Mouse (Mus musculus) hindbrain, embryonic 15.5 days (tissue): ENCODE data around the gene Rcl1. TPM values are rescaled to one million over a fixed set of nuclear protein-coding genes. Genes with fewer than 3 reads are reported as not detected.

Experiments used
- ATAC-seq: fragments of 200-750 bp; cut with Nextera tagmentation; 2 replicates; pipeline ENCODE4 v1.8.0; 2017; ENCODE audit warnings: low read depth, moderate number of reproducible peaks, moderate TSS enrichment; ENCODE audit not compliant: low FRiP score
- H3K27ac ChIP-seq: fragments of 300-500 bp; sonication (generic); replicated peaks from 2 replicates; pipeline ENCODE4 v1.5.1; 2015; ENCODE audit warnings: mild to moderate bottlenecking, inconsistent platforms
- H3K27me3 ChIP-seq: fragments of 300-500 bp; sonication (generic); 2 replicates; pipeline ENCODE4 v1.6.1; 2015; ENCODE audit warnings: control low read depth, inconsistent platforms
- H3K36me3 ChIP-seq: fragments of 300-500 bp; sonication (generic); 2 replicates; pipeline ENCODE4 v1.6.1; 2015; ENCODE audit warnings: control low read depth, inconsistent platforms
- H3K4me1 ChIP-seq: fragments of 300-500 bp; sonication (generic); replicated peaks from 2 replicates; pipeline ENCODE4 v1.6.1; 2015; ENCODE audit warnings: control low read depth, inconsistent platforms
- H3K4me2 ChIP-seq: fragments of 300-500 bp; sonication (generic); 2 replicates; pipeline ENCODE4 v1.6.1; 2015; ENCODE audit warnings: moderate library complexity, mild to moderate bottlenecking, inconsistent platforms
- H3K4me3 ChIP-seq: fragments of 300-500 bp; sonication (generic); 2 replicates; pipeline ENCODE4 v1.5.1; 2015; ENCODE audit warnings: mild to moderate bottlenecking, inconsistent platforms
- H3K9ac ChIP-seq: fragments of 300-500 bp; sonication (generic); 2 replicates; pipeline ENCODE4 v1.6.1; 2015; ENCODE audit warnings: inconsistent platforms
- H3K9me3 ChIP-seq: fragments of 300-500 bp; sonication (generic); 2 replicates; pipeline ENCODE4 v1.6.1; 2016; ENCODE audit warnings: control low read depth, inconsistent platforms
- WGBS: fragments of 180-500 bp; shearing (Covaris S2); methylation state at CpG from one replicate; pipeline ENCODE4 v1.1.7; 2015; 5-methylcytosine and 5-hydroxymethylcytosine counted together
- polyA plus RNA-seq: library from polyadenylated mRNA; unstranded; fragments of >200 nt; fragmentation: Nextera tagmentation; extraction: Ambion mirVana; gene quantifications from 2 replicates; pipeline ENCODE4 v1.2.1, GENCODE M21; 2015

The Rcl1 gene
- 33.8 and 37.9 TPM in 2 replicates for polyA plus RNA-seq

- Histone ChIP-seq H3K9me3 (no peaks in the 10 kb centered on the region), H3K4me2 (peak within 1 kb of the TSS; percentile 79), H3K4me3 (peak within 1 kb of the TSS; percentile 78), H3K4me1 (peaks cover 12% of the 10 kb centered on the region), H3K9ac (peak within 1 kb of the TSS; percentile 51), H3K27me3 (no peaks in the 10 kb centered on the region), H3K36me3 (no peaks in the 10 kb centered on the region), H3K27ac (peak within 1 kb of the TSS; percentile 73)
- ATAC-seq = peak; percentile 100
- WGBS = under 1% methylated on average over 56 of the region's 58 CpGs
Observed at GRCm38 (mm10) chr19:29100874-29101542, at the start of gene Rcl1. Gene Rcl1 (plus strand): TSS chr19:29101375.

GRCm38 (mm10) chr19:29052786-29053185, 48.4 kb upstream of the Rcl1 start:
- Histone ChIP-seq H3K4me3 (no peak overlapping the region), H3K4me1 (peaks cover 5% of the 10 kb centered on the region; the same call in 1 of the 2 replicates), H3K4me2 (no peak overlapping the region), H3K27me3 (no peaks in the 10 kb centered on the region), H3K9ac (no peak overlapping the region), H3K36me3 (no peaks in the 10 kb centered on the region), H3K27ac (no peak overlapping the region), H3K9me3 (no peaks in the 10 kb centered on the region)
- 93% methylated on average over 12 of the region's 12 CpGs for WGBS
- ATAC-seq = no peak

GRCm38 (mm10) chr19:29054594-29054993, 46.6 kb upstream of the Rcl1 start:
- Histone ChIP-seq H3K9me3 (no peaks in the 10 kb centered on the region), H3K27ac (no peak overlapping the region), H3K4me1 (no peaks in the 10 kb centered on the region), H3K4me2 (no peak overlapping the region), H3K4me3 (no peak overlapping the region), H3K27me3 (no peaks in the 10 kb centered on the region), H3K9ac (no peak overlapping the region), H3K36me3 (no peaks in the 10 kb centered on the region)
- ATAC-seq = no peak
- 90% methylated on average over 6 of the region's 6 CpGs for WGBS

- H3K9ac ChIP-seq = no peak overlapping the region
- 89% methylated on average over 4 of the region's 4 CpGs for WGBS
- no peak for ATAC-seq
- H3K4me1 ChIP-seq = no peaks in the 10 kb centered on the region
- H3K27me3 ChIP-seq = no peaks in the 10 kb centered on the region
- no peak overlapping the region for H3K27ac ChIP-seq
- H3K9me3 ChIP-seq = no peaks in the 10 kb centered on the region
- H3K4me2 ChIP-seq = no peak overlapping the region
- H3K4me3 ChIP-seq = no peak overlapping the region
- no peaks in the 10 kb centered on the region for H3K36me3 ChIP-seq
Observed at GRCm38 (mm10) chr19:29055469-29055868, 45.7 kb upstream of the Rcl1 start.

GRCm38 (mm10) chr19:29058741-29059140, 42.4 kb upstream of the Rcl1 start:
- WGBS = 87% methylated on average over 5 of the region's 5 CpGs
- Histone ChIP-seq H3K4me2 (no peak overlapping the region), H3K4me1 (peaks cover 3% of the 10 kb centered on the region; the same call in 1 of the 2 replicates), H3K9me3 (no peaks in the 10 kb centered on the region), H3K4me3 (no peak overlapping the region), H3K27me3 (no peaks in the 10 kb centered on the region), H3K36me3 (no peaks in the 10 kb centered on the region), H3K27ac (no peak overlapping the region), H3K9ac (no peak overlapping the region)
- no peak for ATAC-seq

GRCm38 (mm10) chr19:29059688-29060087, 41.5 kb upstream of the Rcl1 start:
- Histone ChIP-seq H3K4me2 (no peak overlapping the region), H3K27me3 (no peaks in the 10 kb centered on the region), H3K9me3 (no peaks in the 10 kb centered on the region), H3K9ac (no peak overlapping the region), H3K36me3 (no peaks in the 10 kb centered on the region), H3K27ac (no peak overlapping the region), H3K4me1 (peaks cover 9% of the 10 kb centered on the region), H3K4me3 (no peak overlapping the region)
- ATAC-seq = no peak
- WGBS = 89% methylated on average over 2 of the region's 2 CpGs

- WGBS = 37% methylated on average over 6 of the region's 6 CpGs
- no peak overlapping the region for H3K4me3 ChIP-seq
- H3K9ac ChIP-seq = no peak overlapping the region
- H3K4me2 ChIP-seq = no peak overlapping the region
- H3K36me3 ChIP-seq = no peaks in the 10 kb centered on the region
- no peaks in the 10 kb centered on the region for H3K9me3 ChIP-seq
- peaks cover 9% of the 10 kb centered on the region for H3K4me1 ChIP-seq
- ATAC-seq = no peak
- H3K27ac ChIP-seq = no peak overlapping the region
- no peaks in the 10 kb centered on the region for H3K27me3 ChIP-seq
Observed at GRCm38 (mm10) chr19:29060299-29060698, 40.9 kb upstream of the Rcl1 start.

- H3K27me3 ChIP-seq = no peaks in the 10 kb centered on the region
- 75% methylated on average over 5 of the region's 5 CpGs for WGBS
- H3K9me3 ChIP-seq = no peaks in the 10 kb centered on the region
- no peak overlapping the region for H3K9ac ChIP-seq
- no peak overlapping the region for H3K27ac ChIP-seq
- H3K4me2 ChIP-seq = no peak overlapping the region
- H3K36me3 ChIP-seq = no peaks in the 10 kb centered on the region
- H3K4me3 ChIP-seq = no peak overlapping the region
- ATAC-seq = no peak
- H3K4me1 ChIP-seq = peaks cover 9% of the 10 kb centered on the region
Observed at GRCm38 (mm10) chr19:29063009-29063408, 38.2 kb upstream of the Rcl1 start.

- Histone ChIP-seq H3K4me2 (peak overlapping the region; percentile 52), H3K27me3 (no peaks in the 10 kb centered on the region), H3K27ac (no peak overlapping the region), H3K4me1 (peaks cover 9% of the 10 kb centered on the region), H3K9me3 (no peaks in the 10 kb centered on the region), H3K36me3 (no peaks in the 10 kb centered on the region), H3K4me3 (peak overlapping the region; percentile 13), H3K9ac (0 out of 2 replicates have a peak overlapping the region, but pooled peaks have one; percentile 13)
- 17% methylated on average over 18 of the region's 18 CpGs for WGBS
- peak; percentile 81 for ATAC-seq
Observed at GRCm38 (mm10) chr19:29063577-29064363, 37.4 kb upstream of the Rcl1 start.

GRCm38 (mm10) chr19:29064451-29065102, 36.6 kb upstream of the Rcl1 start:
- peak overlapping the region; percentile 52 for H3K4me2 ChIP-seq
- 63% methylated on average over 9 of the region's 9 CpGs for WGBS
- no peaks in the 10 kb centered on the region for H3K9me3 ChIP-seq

GRCm38 (mm10) chr19:29066981-29067471, 34.1 kb upstream of the Rcl1 start:
- no peak overlapping the region for H3K9ac ChIP-seq
- peak; percentile 24; the same call in 1 of the 2 replicates for ATAC-seq
- peak overlapping the region; percentile 17 for H3K4me3 ChIP-seq
- H3K4me2 ChIP-seq = peak overlapping the region; percentile 42
- H3K27ac ChIP-seq = no peak overlapping the region
- H3K4me1 ChIP-seq = peaks cover 9% of the 10 kb centered on the region
- WGBS = 13% methylated on average over 11 of the region's 11 CpGs
- no peaks in the 10 kb centered on the region for H3K36me3 ChIP-seq
- H3K27me3 ChIP-seq = no peaks in the 10 kb centered on the region
- H3K9me3 ChIP-seq = no peaks in the 10 kb centered on the region

More at GRCm38 (mm10) chr19:29064451-29065102, 36.6 kb upstream of the Rcl1 start:
- Histone ChIP-seq H3K27ac (no peak overlapping the region), H3K4me3 (no peak overlapping the region), H3K36me3 (no peaks in the 10 kb centered on the region), H3K4me1 (peaks cover 9% of the 10 kb centered on the region), H3K9ac (no peak overlapping the region), H3K27me3 (no peaks in the 10 kb centered on the region)
- ATAC-seq = peak; percentile 16; the same call in 1 of the 2 replicates

GRCm38 (mm10) chr19:29069195-29069594, 32.0 kb upstream of the Rcl1 start:
- Histone ChIP-seq H3K4me2 (no peak overlapping the region), H3K9me3 (no peaks in the 10 kb centered on the region), H3K4me1 (peaks cover 3% of the 10 kb centered on the region; the same call in 1 of the 2 replicates), H3K27ac (no peak overlapping the region), H3K36me3 (no peaks in the 10 kb centered on the region), H3K27me3 (no peaks in the 10 kb centered on the region), H3K9ac (no peak overlapping the region), H3K4me3 (no peak overlapping the region)
- 85% methylated on average over 5 of the region's 5 CpGs for WGBS
- no peak for ATAC-seq
